Mouse (Mus musculus) splenic B cell, adult 2 months (primary cell): ENCODE measurements at regions not wholly inside any gene's neighbourhood (a gene's known extent, or its start where the extent isn't known, plus 50 kb on each side); places are given as distances from the start of the nearest gene placed in this dataset.

Experiments used
- DNase-seq: peaks from one replicate; pipeline ENCODE4 v3.0.0-alpha.2; 2011; ENCODE audit warnings: low read depth, low spot score
- H3K27me3 ChIP-seq: 2 replicates; pipeline ENCODE4 v1.6.1; 2012; ENCODE audit warnings: mild to moderate bottlenecking, low read length, moderate library complexity, mixed read lengths; ENCODE audit not compliant: control insufficient read depth, poor library complexity, insufficient read depth, severe bottlenecking
- H3K36me3 ChIP-seq: 2 replicates; pipeline ENCODE4 v1.6.1; 2012; ENCODE audit warnings: mild to moderate bottlenecking, low read length, moderate library complexity, mixed read lengths; ENCODE audit not compliant: control insufficient read depth, poor library complexity, insufficient read depth, severe bottlenecking

GRCm38 (mm10) chr1:88840991-88841592, 139.1 kb upstream of the Arl4c start:
- H3K27me3 ChIP-seq, result no peaks in the 10 kb centered on the region; the same call in 1 of the 2 replicates
- DNase-seq, result no peak
- no peaks in the 10 kb centered on the region for H3K36me3 ChIP-seq

GRCm38 (mm10) chr1:88847333-88848091, 145.5 kb upstream of the Arl4c start:
- DNase-seq, result no peak
- no peaks in the 10 kb centered on the region for H3K36me3 ChIP-seq

GRCm38 (mm10) chr1:88848246-88848645, 146.2 kb upstream of the Arl4c start:
- no peak for DNase-seq
- H3K36me3 ChIP-seq, result no peaks in the 10 kb centered on the region
- H3K27me3 ChIP-seq, result no peaks in the 10 kb centered on the region

More at GRCm38 (mm10) chr1:88847333-88848091, 145.5 kb upstream of the Arl4c start:
- H3K27me3 ChIP-seq, result no peaks in the 10 kb centered on the region

GRCm38 (mm10) chr1:88849421-88849820, 147.4 kb upstream of the Arl4c start:
- no peaks in the 10 kb centered on the region for H3K27me3 ChIP-seq
- DNase-seq, result no peak
- H3K36me3 ChIP-seq, result no peaks in the 10 kb centered on the region

GRCm38 (mm10) chr1:88851931-88852330, 149.9 kb upstream of the Arl4c start:
- Histone ChIP-seq H3K36me3 (no peaks in the 10 kb centered on the region), H3K27me3 (no peaks in the 10 kb centered on the region)
- no peak for DNase-seq

GRCm38 (mm10) chr1:88860871-88861589, 159.0 kb upstream of the Arl4c start:
- no peaks in the 10 kb centered on the region for H3K27me3 ChIP-seq
- DNase-seq, result no peak
- H3K36me3 ChIP-seq, result no peaks in the 10 kb centered on the region

GRCm38 (mm10) chr1:88861590-88861935, 159.5 kb upstream of the Arl4c start:
- H3K27me3 ChIP-seq, result no peaks in the 10 kb centered on the region
- DNase-seq, result no peak
- no peaks in the 10 kb centered on the region for H3K36me3 ChIP-seq

- no peaks in the 10 kb centered on the region for H3K36me3 ChIP-seq
- no peaks in the 10 kb centered on the region for H3K27me3 ChIP-seq
- DNase-seq, result no peak
Observed at GRCm38 (mm10) chr1:88865436-88865835, 163.4 kb upstream of the Arl4c start.

- Histone ChIP-seq H3K27me3 (no peaks in the 10 kb centered on the region), H3K36me3 (no peaks in the 10 kb centered on the region)
- DNase-seq, result no peak
Observed at GRCm38 (mm10) chr1:88866571-88866970, 164.6 kb upstream of the Arl4c start.

- DNase-seq, result no peak
- Histone ChIP-seq H3K27me3 (no peaks in the 10 kb centered on the region), H3K36me3 (no peaks in the 10 kb centered on the region)
Observed at GRCm38 (mm10) chr1:88867138-88867537, 165.1 kb upstream of the Arl4c start.

- H3K27me3 ChIP-seq, result no peaks in the 10 kb centered on the region
- DNase-seq, result no peak
- no peaks in the 10 kb centered on the region for H3K36me3 ChIP-seq
Observed at GRCm38 (mm10) chr1:88869885-88870284, 167.9 kb upstream of the Arl4c start.

GRCm38 (mm10) chr1:88875356-88875755, 173.3 kb upstream of the Arl4c start:
- no peaks in the 10 kb centered on the region for H3K36me3 ChIP-seq
- H3K27me3 ChIP-seq, result no peaks in the 10 kb centered on the region
- DNase-seq, result no peak

- H3K36me3 ChIP-seq, result no peaks in the 10 kb centered on the region
- H3K27me3 ChIP-seq, result no peaks in the 10 kb centered on the region
- no peak for DNase-seq
Observed at GRCm38 (mm10) chr1:88877441-88877840, 175.4 kb upstream of the Arl4c start.

GRCm38 (mm10) chr1:88878831-88879230, 176.8 kb upstream of the Arl4c start:
- no peaks in the 10 kb centered on the region for H3K27me3 ChIP-seq
- no peak for DNase-seq
- H3K36me3 ChIP-seq, result no peaks in the 10 kb centered on the region

- Histone ChIP-seq H3K36me3 (no peaks in the 10 kb centered on the region), H3K27me3 (no peaks in the 10 kb centered on the region)
- DNase-seq, result no peak
Observed at GRCm38 (mm10) chr1:88879367-88879766, 177.3 kb upstream of the Arl4c start.
